Mouse (Mus musculus) myocyte (in vitro differentiated cells): ENCODE results near the gene Poglut1.
A peak's percentile ranks its signal among the peaks of the same experiment; 100 is the strongest.

Source experiments
- E2F4 ChIP-seq: IDR thresholded peaks from one replicate; pipeline ENCODE4 v1.6.1; 2011; ENCODE audit warnings: mild to moderate bottlenecking, control low read depth, moderate library complexity; ENCODE audit not compliant: insufficient read depth
- POLR2A ChIP-seq: IDR thresholded peaks from one replicate; pipeline ENCODE4 v1.6.1; 2011; ENCODE audit warnings: low read depth, mild to moderate bottlenecking, control low read depth, moderate library complexity; ENCODE audit not compliant: insufficient read length
- POLR2AphosphoS2 ChIP-seq: IDR thresholded peaks from one replicate; pipeline ENCODE4 v1.6.1; 2011; ENCODE audit warnings: low read depth, control low read depth; ENCODE audit not compliant: insufficient read length
- SRF ChIP-seq: IDR thresholded peaks from one replicate; pipeline ENCODE4 v1.6.1; 2011; ENCODE audit warnings: low read depth; ENCODE audit not compliant: control insufficient read depth, insufficient read length

DNA sequence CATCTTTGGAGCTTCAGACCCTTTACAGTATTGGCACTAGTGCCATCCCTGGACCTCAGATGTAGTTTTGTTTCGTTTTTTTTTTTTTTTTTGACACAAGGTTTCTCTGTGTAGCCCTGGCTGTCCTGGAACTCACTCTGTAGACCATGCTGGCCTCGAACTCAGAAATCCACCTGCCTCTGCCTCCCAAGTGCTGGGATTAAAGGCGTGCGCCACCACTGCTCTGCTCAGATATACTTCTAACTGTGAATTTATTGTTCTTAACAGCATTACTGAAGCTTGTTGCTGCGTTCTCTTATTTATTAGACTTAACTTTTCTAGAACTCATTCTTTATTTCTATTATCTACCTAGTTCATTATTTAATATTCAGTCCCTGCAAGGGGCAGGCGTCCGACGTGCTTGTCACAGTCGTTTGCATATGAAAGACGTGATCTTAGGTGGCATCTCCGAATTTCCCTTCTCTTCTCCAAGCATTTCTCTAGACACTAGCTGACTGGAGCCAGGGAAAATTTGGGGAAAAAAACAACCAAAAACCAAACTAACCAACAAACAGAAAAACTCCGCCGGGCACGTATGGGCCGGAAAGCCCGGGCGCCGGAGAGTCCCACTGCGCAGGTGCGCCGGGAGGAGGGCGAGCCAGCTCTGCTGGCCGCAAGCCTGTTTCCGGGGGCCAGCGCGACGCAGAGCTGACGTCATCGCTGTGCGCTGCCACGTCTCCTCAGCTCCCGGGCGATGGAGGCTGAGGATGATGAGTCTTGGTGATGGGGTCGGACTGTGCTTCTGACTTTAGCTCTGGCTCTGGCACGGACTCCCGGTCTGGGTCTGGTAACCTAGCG is 12.3 kb upstream of the Poglut1 start:
- TF ChIP-seq POLR2A, result peak; percentile 98
- TF ChIP-seq E2F4, result no peak
- TF ChIP-seq SRF, result peak; percentile 89
- TF ChIP-seq POLR2AphosphoS2, result peak; percentile 98
